Mouse (Mus musculus) heart, adult 18-20 months (tissue): Measurements from ENCODE around the gene 4930556J24Rik. TPM values are rescaled to one million over a fixed set of nuclear protein-coding genes. Genes with fewer than 3 reads are reported as not detected.

Source experiments
- total RNA-seq, 2 experiments: library from RNA; stranded (reverse); gene quantifications; 2 replicates each; pipeline ENCODE4 v1.2.3; 2021

Gene 4930556J24Rik
- total RNA-seq, 2 experiments from 2014 or later = not detected

Other genes with a start within 250 kb of the 4930556J24Rik start
- 10 to 100 TPM; 17.9 to 20.3 TPM for gene Osbp2, start 112.9 kb downstream of the 4930556J24Rik start, total RNA-seq
- gene 4921536K21Rik, start 81.7 kb downstream of the 4930556J24Rik start, total RNA-seq = under 1 TPM; 0.55 to 0.64 TPM
- gene Dusp18, start 81.5 kb downstream of the 4930556J24Rik start, total RNA-seq = 10 to 100 TPM; 28.3 to 28.6 TPM
- 1 to 10 TPM; 3.5 TPM for gene Slc35e4, start 62.1 kb downstream of the 4930556J24Rik start, total RNA-seq
- 10 to 100 TPM; 37.9 to 50.5 TPM for gene Tcn2, start 44.6 kb downstream of the 4930556J24Rik start, total RNA-seq
- 10 to 100 TPM; 27.4 to 27.6 TPM for gene Pes1, start 12.8 kb downstream of the 4930556J24Rik start, total RNA-seq
- gene Gal3st1, start 6.9 kb upstream of the 4930556J24Rik start, total RNA-seq = under 1 TPM; 0.15 to 0.23 TPM
- gene Sec14l4, start 54.7 kb upstream of the 4930556J24Rik start, total RNA-seq = under 1 TPM; 0.25 to 0.85 TPM
- 1 to 10 TPM in 1 of 2 experiments, not detected in 1; 6.2 TPM for gene Sec14l3, start 88.1 kb upstream of the 4930556J24Rik start, total RNA-seq
- gene Mtfp1, start 118.7 kb upstream of the 4930556J24Rik start, total RNA-seq = 100 to 1,000 TPM; 133 to 172 TPM
- gene Sec14l2, start 146.6 kb upstream of the 4930556J24Rik start, total RNA-seq = under 1 TPM; 0.44 to 0.87 TPM
- gene Rnf215, start 158.4 kb upstream of the 4930556J24Rik start, total RNA-seq = 10 to 100 TPM; 11.6 to 13.5 TPM
- gene Ccdc157, start 183.5 kb upstream of the 4930556J24Rik start, total RNA-seq = 1 to 10 TPM; 3.5 to 5.2 TPM
- gene Sf3a1, start 183.6 kb upstream of the 4930556J24Rik start, total RNA-seq = 10 to 100 TPM; 33.4 to 38.3 TPM
- gene Tbc1d10a, start 210.0 kb upstream of the 4930556J24Rik start, total RNA-seq = 10 to 100 TPM; 11.5 to 11.9 TPM
- 1 to 10 TPM; 5.7 to 5.9 TPM for gene Castor1, start 241.4 kb upstream of the 4930556J24Rik start, total RNA-seq